Mouse (Mus musculus) heart, embryonic 14.5 days (tissue): Measurements from ENCODE around the gene Vwa7. TPM values are rescaled to one million over a fixed set of nuclear protein-coding genes. Genes with fewer than 3 reads are reported as not detected.
A peak's percentile ranks its signal among the peaks of the same experiment; 100 is the strongest.

Experiments used
- ATAC-seq: fragments of 200-750 bp; cut with Nextera tagmentation; 2 replicates; pipeline ENCODE4 v1.8.0; 2017; ENCODE audit warnings: low read depth, moderate TSS enrichment; ENCODE audit not compliant: insufficient number of reproducible peaks, insufficient read depth, low FRiP score
- H3K27ac ChIP-seq, 2 experiments: fragments of 200-500 bp in 1 of 2; fragments of 300-500 bp in 1 of 2; sonication (generic) in 1 of 2; replicated peaks in 1 of 2; 2 replicates each; pipeline ENCODE4 v1.5.1; 2012 to 2014; ENCODE audit warnings: low read depth in 2 of 2, low read length in 2 of 2, control low read depth in 1 of 2, mild to moderate bottlenecking in 1 of 2, mixed read lengths in 1 of 2; ENCODE audit not compliant: control insufficient read depth in 1 of 2, insufficient read depth in 1 of 2
- H3K27me3 ChIP-seq: fragments of 300-500 bp; sonication (generic); 2 replicates; pipeline ENCODE4 v1.6.1; 2014; ENCODE audit warnings: mild to moderate bottlenecking, low read length, control low read depth; ENCODE audit not compliant: control insufficient read depth, insufficient read depth
- H3K36me3 ChIP-seq: fragments of 300-500 bp; sonication (generic); 2 replicates; pipeline ENCODE4 v1.6.1; 2014; ENCODE audit warnings: mild to moderate bottlenecking, control low read depth, low read length, mixed read lengths; ENCODE audit not compliant: control insufficient read depth, insufficient read depth
- H3K4me1 ChIP-seq, 2 experiments: fragments of 200-500 bp in 1 of 2; fragments of 300-500 bp in 1 of 2; sonication (generic) in 1 of 2; 2 replicates each; pipeline ENCODE4 v1.6.1; 2012 to 2014; ENCODE audit warnings: low read length in 2 of 2, control low read depth in 1 of 2, mixed read lengths in 1 of 2; ENCODE audit not compliant: control insufficient read depth in 2 of 2, insufficient read depth in 2 of 2
- H3K4me2 ChIP-seq: fragments of 300-500 bp; sonication (generic); 2 replicates; pipeline ENCODE4 v1.6.1; 2014; ENCODE audit warnings: mild to moderate bottlenecking, low read length
- H3K4me3 ChIP-seq, 2 experiments: fragments of 200-500 bp in 1 of 2; fragments of 300-500 bp in 1 of 2; sonication (generic) in 1 of 2; 2 replicates each; pipeline ENCODE4 v1.5.1; 2012 to 2014; ENCODE audit warnings: low read length in 2 of 2, mild to moderate bottlenecking in 2 of 2, control low read depth in 1 of 2, low read depth in 1 of 2, moderate library complexity in 1 of 2; ENCODE audit not compliant: control insufficient read depth in 1 of 2, insufficient read depth in 1 of 2
- H3K9ac ChIP-seq: fragments of 300-500 bp; sonication (generic); 2 replicates; pipeline ENCODE4 v1.6.1; 2014; ENCODE audit warnings: mild to moderate bottlenecking, low read length
- H3K9me3 ChIP-seq: fragments of 300-500 bp; sonication (generic); 2 replicates; pipeline ENCODE4 v1.6.1; 2016; ENCODE audit warnings: low read length, control low read depth; ENCODE audit not compliant: control insufficient read depth
- WGBS: fragments of 180-500 bp; shearing (Covaris S2); extraction: QIAGEN DNeasy Blood & Tissue Kit; methylation state at CpG from one replicate; pipeline ENCODE4 v1.1.7; 2014; 5-methylcytosine and 5-hydroxymethylcytosine counted together
- polyA plus RNA-seq: library from polyadenylated mRNA; unstranded; fragments of >200 nt; fragmentation: Nextera tagmentation; extraction: Ambion mirVana; gene quantifications from 2 replicates; pipeline ENCODE4 v1.2.1, GENCODE M21; 2014

Gene Vwa7
- polyA plus RNA-seq, 1 experiment from 2014 or later = 0.42 TPM

DNA sequence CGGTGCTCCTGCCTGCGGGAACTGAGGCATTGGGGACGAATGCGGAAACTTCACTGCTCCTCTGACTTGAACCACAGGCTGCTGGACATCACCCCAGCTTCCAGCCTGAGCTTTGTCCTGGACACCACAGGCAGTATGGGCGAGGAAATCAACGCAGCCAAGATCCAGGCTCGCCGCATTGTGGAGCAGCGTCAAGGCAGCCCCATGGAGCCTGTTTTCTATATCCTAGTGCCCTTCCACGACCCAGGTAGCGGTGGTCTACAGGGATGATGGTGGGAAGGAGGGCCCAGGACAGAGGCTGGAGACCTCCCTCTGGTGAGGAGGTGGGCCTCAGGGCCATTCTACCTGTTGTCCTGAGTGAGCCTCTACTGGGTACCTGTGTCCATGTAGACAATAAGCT lies 3.5 kb downstream of the Vwa7 start:
- Histone ChIP-seq H3K27me3 (no peaks in the 10 kb centered on the region), H3K4me1 (peaks cover 27 to 36% of the 10 kb centered on the region in 2 experiments), H3K27ac (no peak overlapping the region), H3K9ac (no peak overlapping the region), H3K4me3 (no peak overlapping the region), H3K36me3 (peaks cover 12% of the 10 kb centered on the region), H3K4me2 (no peak overlapping the region), H3K9me3 (no peaks in the 10 kb centered on the region)
- WGBS = 70% methylated on average over 11 of the region's 11 CpGs
- ATAC-seq = no peak

GRCm38 (mm10) chr17:35020551-35020950 lies 4.2 kb downstream of the Vwa7 start:
- WGBS = 88% methylated on average over 8 of the region's 8 CpGs
- no peaks in the 10 kb centered on the region for H3K9me3 ChIP-seq
- H3K36me3 ChIP-seq = peaks cover 5% of the 10 kb centered on the region
- H3K9ac ChIP-seq = no peak overlapping the region
- no peak overlapping the region for H3K4me3 ChIP-seq
- no peak for ATAC-seq
- no peaks in the 10 kb centered on the region for H3K27me3 ChIP-seq
- H3K4me2 ChIP-seq = no peak overlapping the region
- no peak overlapping the region for H3K27ac ChIP-seq
- peaks cover 27 to 36% of the 10 kb centered on the region in 2 experiments for H3K4me1 ChIP-seq

- Histone ChIP-seq H3K9ac (no peak overlapping the region), H3K36me3 (no peaks in the 10 kb centered on the region), H3K27ac (peak overlapping the region; percentile 63 to 78), H3K4me1 (peaks cover 23 to 31% of the 10 kb centered on the region in 2 experiments), H3K9me3 (no peaks in the 10 kb centered on the region), H3K4me2 (peak overlapping the region; percentile 26), H3K4me3 (no peak overlapping the region), H3K27me3 (no peaks in the 10 kb centered on the region)
- 5% methylated on average over 17 of the region's 17 CpGs for WGBS
- peak; percentile 16; the same call in 1 of the 2 replicates for ATAC-seq
These were observed 4.9 kb downstream of the Vwa7 start for GRCm38 (mm10) chr17:35021163-35021808.

- peaks cover 19 to 25% of the 10 kb centered on the region in 2 experiments for H3K4me1 ChIP-seq
- peak overlapping the region; percentile 26 for H3K4me2 ChIP-seq
- no peaks in the 10 kb centered on the region for H3K36me3 ChIP-seq
- H3K27me3 ChIP-seq = no peaks in the 10 kb centered on the region
- ATAC-seq = peak; percentile 78
- 16% methylated on average over 6 of the region's 6 CpGs for WGBS
- 0 out of 2 replicates have a peak overlapping the region, but pooled peaks have one; percentile 7 for H3K9ac ChIP-seq
- H3K9me3 ChIP-seq = no peaks in the 10 kb centered on the region
- H3K27ac ChIP-seq = peak overlapping the region; percentile 73 to 78
- H3K4me3 ChIP-seq = no peak overlapping the region
These were observed 5.6 kb downstream of the Vwa7 start for GRCm38 (mm10) chr17:35021842-35022477.

GRCm38 (mm10) chr17:35022541-35023060 lies 6.2 kb downstream of the Vwa7 start:
- peaks cover 23 to 30% of the 10 kb centered on the region in 2 experiments for H3K4me1 ChIP-seq

DNA sequence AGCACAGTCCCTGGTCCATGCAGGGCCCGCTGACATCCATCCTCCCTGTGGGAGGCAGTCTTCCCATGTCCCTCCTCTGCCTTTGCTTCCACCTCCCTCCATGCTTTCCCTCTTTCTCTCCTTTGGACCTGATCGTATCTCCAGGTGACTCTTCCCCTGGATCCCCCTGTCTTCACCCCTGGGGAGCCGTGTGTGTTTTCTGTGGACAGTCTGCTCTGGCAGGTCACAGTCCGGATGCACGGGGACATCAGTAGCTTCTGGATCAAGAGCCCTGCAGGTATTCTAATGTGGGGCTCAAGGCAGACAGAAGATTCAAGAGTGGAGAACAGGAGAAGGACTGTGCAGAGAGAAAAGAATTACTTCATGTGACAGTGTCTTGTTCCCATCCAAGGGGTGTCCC lies 6.8 kb downstream of the Vwa7 start:
- Histone ChIP-seq H3K4me2 (no peak overlapping the region), H3K36me3 (no peaks in the 10 kb centered on the region), H3K27ac (no peak overlapping the region), H3K27me3 (no peaks in the 10 kb centered on the region), H3K4me1 (peaks cover 23 to 34% of the 10 kb centered on the region in 2 experiments), H3K9ac (0 out of 2 replicates have a peak overlapping the region, but pooled peaks have one; percentile 5), H3K9me3 (no peaks in the 10 kb centered on the region), H3K4me3 (no peak overlapping the region)
- WGBS = 78% methylated on average over 5 of the region's 5 CpGs
- no peak for ATAC-seq

More at GRCm38 (mm10) chr17:35022541-35023060, 6.2 kb downstream of the Vwa7 start:
- Histone ChIP-seq H3K36me3 (no peaks in the 10 kb centered on the region), H3K9ac (no peak overlapping the region), H3K9me3 (no peaks in the 10 kb centered on the region), H3K4me3 (no peak overlapping the region), H3K27me3 (no peaks in the 10 kb centered on the region), H3K4me2 (no peak overlapping the region), H3K27ac (peak overlapping the region; percentile 57 to 78)
- no peak for ATAC-seq
- 88% methylated on average over 8 of the region's 8 CpGs for WGBS

DNA sequence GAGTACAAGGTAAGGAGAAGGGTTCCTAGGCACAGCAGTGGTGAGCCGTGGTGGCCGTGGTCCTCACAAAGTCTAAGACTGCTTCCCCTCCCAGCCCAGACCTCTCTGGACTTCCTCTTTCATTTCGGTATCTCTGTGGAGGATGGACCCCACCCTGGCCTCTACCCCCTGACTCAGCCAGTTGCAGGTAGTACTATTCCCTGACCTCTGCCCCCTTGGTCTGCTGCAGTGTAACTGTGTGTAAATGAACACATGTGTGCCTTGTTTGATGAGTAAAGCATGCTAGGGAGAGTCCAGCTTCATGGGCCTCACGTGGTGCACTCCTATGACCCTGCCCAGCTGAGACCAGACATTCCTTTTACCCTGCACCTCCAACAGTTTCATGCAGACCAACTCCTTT lies 7.4 kb downstream of the Vwa7 start:
- H3K4me1 ChIP-seq = peaks cover 25 to 34% of the 10 kb centered on the region in 2 experiments
- no peaks in the 10 kb centered on the region for H3K9me3 ChIP-seq
- no peak overlapping the region for H3K27ac ChIP-seq
- no peak for ATAC-seq
- H3K9ac ChIP-seq = no peak overlapping the region
- H3K36me3 ChIP-seq = no peaks in the 10 kb centered on the region
- H3K4me2 ChIP-seq = no peak overlapping the region
- WGBS = 68% methylated on average over 4 of the region's 4 CpGs
- no peaks in the 10 kb centered on the region for H3K27me3 ChIP-seq
- H3K4me3 ChIP-seq = no peak overlapping the region
